Mouse (Mus musculus) hindbrain, postnatal 0 days (tissue): ENCODE data around the gene Dicer1. TPM values are rescaled to one million over a fixed set of nuclear protein-coding genes. Genes with fewer than 3 reads are reported as not detected.

Experiments
- ATAC-seq: fragments of 200-750 bp; cut with Nextera tagmentation; 2 replicates; pipeline ENCODE4 v1.8.0; 2017; ENCODE audit warnings: mild to moderate bottlenecking, moderate TSS enrichment, moderate library complexity
- DNase-seq: peaks from one replicate; pipeline ENCODE4 v3.0.0-alpha.2; 2015; ENCODE audit warnings: low spot score
- H3K27ac ChIP-seq: fragments of 300-500 bp; sonication (generic); 2 replicates; pipeline ENCODE4 v1.5.1; 2014; ENCODE audit warnings: mild to moderate bottlenecking
- H3K27me3 ChIP-seq: fragments of 300-500 bp; sonication (generic); 2 replicates; pipeline ENCODE4 v1.6.1; 2014; ENCODE audit warnings: low read length, mixed read lengths; ENCODE audit not compliant: insufficient read depth
- H3K36me3 ChIP-seq: fragments of 300-500 bp; sonication (generic); 2 replicates; pipeline ENCODE4 v1.6.1; 2014; ENCODE audit warnings: low read length, mixed read lengths; ENCODE audit not compliant: insufficient read depth
- H3K4me1 ChIP-seq: fragments of 300-500 bp; sonication (generic); 2 replicates; pipeline ENCODE4 v1.6.1; 2014; ENCODE audit warnings: antibody characterized with exemption, low read length, mixed read lengths; ENCODE audit not compliant: insufficient read depth
- H3K4me2 ChIP-seq: fragments of 300-500 bp; sonication (generic); 2 replicates; pipeline ENCODE4 v1.6.1; 2014; ENCODE audit warnings: low read depth, mild to moderate bottlenecking, low read length, moderate library complexity, mixed read lengths
- H3K4me3 ChIP-seq: fragments of 300-500 bp; sonication (generic); 2 replicates; pipeline ENCODE4 v1.5.1; 2014; ENCODE audit warnings: low read length
- H3K9ac ChIP-seq: fragments of 300-500 bp; sonication (generic); replicated peaks from 2 replicates; pipeline ENCODE4 v1.6.1; 2014; ENCODE audit warnings: mild to moderate bottlenecking, low read length, moderate library complexity, mixed read lengths
- H3K9me3 ChIP-seq: fragments of 300-500 bp; sonication (generic); 2 replicates; pipeline ENCODE4 v1.6.1; 2016; ENCODE audit warnings: low read length, mixed read lengths
- CTCF ChIP-seq: IDR thresholded peaks from 2 replicates; pipeline ENCODE4 v1.5.1; 2016; ENCODE audit warnings: antibody characterized with exemption, control low read depth, low read depth
- WGBS: fragments of 180-500 bp; shearing (Covaris S2); extraction: QIAGEN DNeasy Blood & Tissue Kit; methylation state at CpG from one replicate; pipeline ENCODE4 v1.1.7; 2014; 5-methylcytosine and 5-hydroxymethylcytosine counted together
- polyA plus RNA-seq: library from polyadenylated mRNA; unstranded; fragments of >200 nt; fragmentation: Nextera tagmentation; extraction: Ambion mirVana; gene quantifications from 2 replicates; pipeline ENCODE4 v1.2.1, GENCODE M21; 2015
- total RNA-seq: library from RNA; depleted of rRNA; stranded (reverse); fragments of >200 nt; gene quantifications from 2 replicates; pipeline ENCODE4 v1.2.3, GENCODE M21; 2014; rRNA removed

Gene Dicer1
- total and polyA plus RNA-seq, 2 experiments from 2014 or later: 26.5 to 27.4 TPM

DNA sequence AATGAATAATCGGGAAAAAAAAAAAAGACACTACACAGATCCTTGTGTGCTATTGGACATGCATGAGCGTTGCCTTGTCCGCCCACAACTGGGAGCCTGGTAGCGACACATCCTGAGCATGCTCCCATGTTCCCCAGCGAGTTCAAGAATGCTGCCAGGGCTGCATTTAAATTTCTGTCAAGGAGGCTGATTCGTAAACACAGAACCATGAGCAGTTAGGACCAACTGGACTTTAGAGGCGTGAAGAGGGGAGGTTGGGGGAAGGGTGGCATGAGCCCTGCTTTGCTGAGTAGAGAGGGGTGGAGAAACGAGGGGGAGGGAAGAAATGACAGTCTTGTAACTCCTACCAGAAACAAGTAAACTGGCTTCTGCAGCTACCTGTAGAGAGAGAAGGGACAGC is 113.6 kb downstream of the Dicer1 start:
- no peak overlapping the region for H3K27ac ChIP-seq
- 32% methylated on average over 8 of the region's 8 CpGs for whole genome bisulfite sequencing
- H3K27me3 ChIP-seq: no peaks in the 10 kb centered on the region; the same call in 1 of the 2 replicates
- H3K4me1 ChIP-seq: 0 out of 2 replicates have a peak, but pooled peaks cover 3% of the 10 kb centered on the region
- no peaks in the 10 kb centered on the region for H3K9me3 ChIP-seq
- H3K9ac ChIP-seq: no peak overlapping the region
- no peaks in the 10 kb centered on the region for H3K36me3 ChIP-seq
- H3K4me2 ChIP-seq: peak overlapping the region; percentile 27; the same call in 1 of the 2 replicates
- no peak for TF ChIP-seq CTCF
- DNase-seq (no peak), ATAC-seq (no peak)
- H3K4me3 ChIP-seq: no peak overlapping the region

Other genes with a start within 250 kb of the Dicer1 start
- gene Clmn, start 113.1 kb upstream of the Dicer1 start, total RNA-seq: 2.6 and 3.1 TPM in 2 replicates
- 1.7 and 2.6 TPM in 2 replicates for gene Clmn, start 113.1 kb upstream of the Dicer1 start, polyA plus RNA-seq